Mouse (Mus musculus) cerebellum, postnatal 14 days (tissue): ENCODE measurements around the gene Klk6.

Experiments used
- DNase-seq, 2 experiments: peaks; one replicate each; pipeline ENCODE4 v3.0.0; 2021; ENCODE audit warnings: mixed read lengths in 2 of 2

The Klk6 gene

GRCm38 (mm10) chr7:43826056-43826455, 1.8 kb downstream of the Klk6 start:
- no peak for DNase-seq

- no peak for DNase-seq
Observed at GRCm38 (mm10) chr7:43827706-43828105, 3.4 kb downstream of the Klk6 start.

GRCm38 (mm10) chr7:43829006-43829405, 4.7 kb downstream of the Klk6 start:
- no peak for DNase-seq

DNA sequence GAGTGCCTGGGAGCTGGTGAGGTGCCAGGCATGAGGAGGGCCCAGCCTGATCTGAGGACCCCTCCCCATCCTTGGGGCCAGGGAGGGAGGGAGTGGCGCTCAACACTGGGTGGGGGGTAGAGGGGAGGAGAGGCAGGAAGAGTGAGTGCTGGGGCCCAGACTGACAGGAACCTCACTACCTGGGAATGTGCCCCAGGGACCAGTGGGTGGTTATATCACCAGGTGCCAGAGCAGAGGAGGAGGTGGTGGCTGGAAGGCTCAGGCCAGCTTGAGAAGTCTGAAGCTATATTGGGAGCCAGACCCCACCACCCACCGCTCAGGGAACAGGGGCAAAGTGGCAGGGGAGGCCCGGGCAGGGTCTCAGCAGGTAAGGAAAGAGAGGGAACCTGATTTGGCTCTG, 17.4 kb downstream of the Klk6 start, which contains the start of gene Klk5:
Klk5 (plus strand) TSS at position 271 of the 400 bp plus-strand sequence.
- no peak for DNase-seq

- no peak for DNase-seq
Observed at GRCm38 (mm10) chr7:43843801-43844200, 19.5 kb downstream of the Klk6 start.

GRCm38 (mm10) chr7:43851616-43852015, 27.3 kb downstream of the Klk6 start:
- no peak for DNase-seq

GRCm38 (mm10) chr7:43854642-43855380, 30.5 kb downstream of the Klk6 start:
- no peak for DNase-seq

GRCm38 (mm10) chr7:43855709-43856108, 31.4 kb downstream of the Klk6 start:
- no peak for DNase-seq

- no peak for DNase-seq
Observed at GRCm38 (mm10) chr7:43856307-43856706, 32.0 kb downstream of the Klk6 start.

DNA sequence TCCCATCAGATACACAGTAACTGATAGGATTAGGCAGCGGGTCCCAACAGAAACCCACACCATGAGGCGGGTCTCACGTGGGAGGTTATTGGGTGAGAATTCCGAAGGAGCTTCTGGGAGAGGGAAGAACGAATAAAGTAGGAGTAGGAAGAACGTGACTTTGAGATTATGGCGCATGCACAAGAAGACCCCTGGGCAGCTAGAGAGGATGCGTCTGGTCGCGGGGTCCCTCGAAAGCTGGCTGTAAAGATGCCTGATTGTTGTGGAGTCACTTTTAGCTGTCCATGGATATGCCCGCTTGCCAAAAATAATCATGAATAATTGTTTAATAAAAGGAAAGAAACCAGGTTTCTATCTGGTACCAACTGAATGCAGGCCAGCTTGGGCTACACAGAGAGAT, 33.2 kb downstream of the Klk6 start:
- no peak for DNase-seq

DNA sequence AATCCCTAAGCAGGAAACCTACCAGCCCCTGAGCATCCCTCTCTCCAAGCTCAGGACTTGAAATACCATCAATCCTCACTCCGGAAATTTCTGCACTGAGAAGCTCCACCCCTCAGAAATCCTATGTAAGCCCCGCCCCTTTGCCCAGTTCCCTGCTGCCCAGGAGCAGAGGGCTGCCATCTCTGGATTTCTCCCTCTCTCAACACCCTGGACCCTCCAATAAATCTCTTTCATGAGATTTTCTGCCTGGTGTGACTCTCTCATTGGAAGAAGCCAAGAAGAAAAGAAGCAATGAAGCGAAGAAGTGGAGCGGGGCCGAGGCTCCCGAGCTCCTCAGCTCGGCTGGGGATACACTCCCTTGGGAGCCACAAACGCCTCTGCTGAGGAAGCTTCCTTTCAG, 36.1 kb downstream of the Klk6 start:
- DNase-seq = no peak

- peak; percentile 74 to 86 for DNase-seq
Observed at GRCm38 (mm10) chr7:43873237-43873636, 48.9 kb downstream of the Klk6 start.

GRCm38 (mm10) chr7:43873674-43874073, 49.4 kb downstream of the Klk6 start:
- DNase-seq = no peak

GRCm38 (mm10) chr7:43874868-43875375, 50.6 kb downstream of the Klk6 start:
- DNase-seq = no peak

DNA sequence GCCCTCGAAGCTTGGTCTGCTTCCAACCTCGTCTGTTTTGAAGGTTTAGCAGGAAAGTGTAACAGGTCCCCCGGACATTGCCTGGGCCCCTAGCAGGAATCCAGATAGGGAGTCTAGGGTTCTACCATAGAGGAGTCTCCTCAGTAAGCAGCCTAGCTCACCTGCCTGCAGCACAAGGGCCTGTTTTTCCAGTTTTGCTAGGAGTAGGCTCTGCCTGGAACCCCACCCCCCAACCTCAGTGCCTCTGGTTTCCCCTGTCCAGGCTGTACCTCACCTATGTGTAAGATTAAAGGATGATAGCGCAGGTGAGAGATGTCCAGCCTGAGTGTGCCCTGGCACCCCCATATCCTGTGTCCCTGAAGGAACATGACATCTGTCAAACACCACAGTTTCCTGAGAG, 52.1 kb downstream of the Klk6 start:
- no peak for DNase-seq

GRCm38 (mm10) chr7:43878281-43878680, 54.0 kb downstream of the Klk6 start:
- DNase-seq = no peak

DNA sequence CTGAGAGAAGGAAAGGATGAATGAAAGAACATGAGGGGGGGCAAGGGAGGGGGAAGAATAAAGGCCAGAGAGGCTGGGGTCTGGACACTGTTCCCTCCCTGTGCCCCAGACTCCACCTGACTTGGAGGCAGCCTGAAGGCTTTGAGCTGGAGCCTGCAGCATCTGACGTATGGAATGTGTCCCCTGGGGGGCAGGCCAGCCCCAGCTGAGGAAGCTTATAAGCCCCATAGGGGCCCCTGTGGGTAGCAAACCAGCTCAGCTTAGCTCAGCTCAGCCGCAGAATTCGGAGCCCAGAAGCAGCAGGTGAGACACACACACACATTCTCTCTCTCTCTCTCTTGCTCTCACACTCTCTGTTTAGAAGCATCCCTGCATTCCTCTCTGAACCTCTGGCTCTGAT, 56.6 kb downstream of the Klk6 start, which contains the start of gene Klk4:
Klk4 (plus strand) TSS at position 249 of the 400 bp plus-strand sequence.
- DNase-seq = no peak
